ENCODE assay signal across 20 mouse cellular contexts in the genomic region with DNA sequence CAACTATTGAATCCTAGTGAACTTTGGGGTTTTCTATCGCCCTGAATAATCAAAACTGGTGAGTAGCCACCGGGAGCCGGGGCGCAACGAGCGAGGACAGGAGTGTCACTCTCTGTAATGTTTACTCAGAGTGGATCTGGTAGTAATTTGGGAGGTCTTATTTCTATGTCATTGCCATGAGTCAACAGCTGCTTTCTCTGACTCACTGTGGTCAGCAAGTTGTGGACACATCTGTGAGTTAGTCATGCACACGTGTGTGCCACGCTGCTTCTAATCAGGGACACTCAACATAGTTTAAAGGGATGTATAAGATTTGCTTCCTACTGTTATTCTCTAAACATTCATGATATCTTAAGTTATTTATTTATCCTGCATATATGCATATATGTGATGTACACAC.
DNase-seq lines count a peak whose midpoint lies in the region.
"Had no signal": no experiment of that assay in that cellular context is flagged by ENCODE, and none has a peak within 500 bp of the region (broad histone marks: within the 10 kb centered on the region; RNA-seq: fewer than 3 reads in every experiment).

No protein-coding gene starts in this region.

- DNase-seq in adrenal gland, postnatal 14 days: peak; percentile 35
- DNase-seq in adrenal gland, postnatal 4 days (ENCODE audit: low spot score in 2 of 2): no peak
- DNase-seq in layer of hippocampus, adult 8-10 months (ENCODE audit: low spot score in 2 of 2): peak; percentile 0 to 1
- no peak for DNase-seq in layer of hippocampus, adult 9-11 months
- no peak for DNase-seq in spleen, postnatal 14 days (ENCODE audit: low spot score in 2 of 2)
- DNase-seq in frontal cortex, adult 2 months (ENCODE audit: extremely low spot score in 1 of 2, low spot score in 1 of 2): no peak
- DNase-seq: cerebellum, adult 2 months; cerebellum, postnatal 36 days; gastrocnemius, postnatal 25 days; heart, postnatal 10 days; kidney, adult 9 months; kidney, postnatal 36 days; retina, postnatal 1 day; right cerebral cortex, postnatal 4 days; thymus, postnatal 14 days had no signal

- peaks cover 28% of the 10 kb centered on the region for H3K4me1 ChIP-seq in brown adipose tissue, adult 24 weeks (ENCODE audit: control insufficient read depth, insufficient read depth, insufficient read length, low read length)

- H3K4me3 ChIP-seq in brown adipose tissue, adult 24 weeks (ENCODE audit: insufficient read depth, low read depth, low read length): no peak overlapping the region
- H3K4me3 ChIP-seq: forebrain, embryonic 13.5 days; lung, embryonic 15.5 days had no signal

- H3K27ac ChIP-seq in brown adipose tissue, adult 24 weeks (replicated peaks; ENCODE audit: low read depth, low read length): peak overlapping the region; percentile 98
- H3K27ac ChIP-seq: forebrain, embryonic 13.5 days; hindbrain, embryonic 14.5 days; liver, embryonic 14.5 days had no signal

Comparison
In these comparisons a context has a peak if more than half of its experiments do, and no peak if none do; other contexts are left out.
1. DNase-seq: peak in adrenal gland, postnatal 14 days (single experiment) and layer of hippocampus, adult 8-10 months (2 of 2); none in adrenal gland, postnatal 4 days (0 of 2), layer of hippocampus, adult 9-11 months (single experiment), spleen, postnatal 14 days (0 of 2) and frontal cortex, adult 2 months (0 of 2).